Mouse (Mus musculus) erythroblast, adult 5-6 weeks (primary cell): ENCODE results near the gene Hnrnpa2b1. TPM values are rescaled to one million over a fixed set of nuclear protein-coding genes. Genes with fewer than 3 reads are reported as not detected.

Experiments used
- ATAC-seq: replicated peaks from 2 replicates; pipeline ENCODE4 v1.8.0; 2016; ENCODE audit warnings: moderate number of reproducible peaks, mild to moderate bottlenecking, moderate TSS enrichment, inconsistent platforms; ENCODE audit not compliant: poor library complexity, low FRiP score, severe bottlenecking
- total RNA-seq, 2 experiments: library from RNA; stranded (forward) in 1 of 2; stranded (reverse) in 1 of 2; fragments of 150-400 nt in 1 of 2; fragments of 200-764, 138-1000 nt in 1 of 2; gene quantifications; 2 replicates each; pipeline versions ENCODE4 v1.2.3 to v1.2.4; 2015 to 2017; ENCODE audit warnings: low replicate concordance in 2 of 2

Hnrnpa2b1 gene
- total RNA-seq, 2 experiments from 2014 or later, result 397 to 435 TPM

GRCm38 (mm10) chr6:51470311-51471178, 851 bp upstream of the Hnrnpa2b1 start, which contains the start of gene Cbx3:
Gene Cbx3, plus strand, starts transcription at chr6:51470360.
- ATAC-seq, result peak; percentile 66

GRCm38 (mm10) chr6:51468891-51469561, 668 bp downstream of the Hnrnpa2b1 start:
- peak; percentile 68 for ATAC-seq

DNA sequence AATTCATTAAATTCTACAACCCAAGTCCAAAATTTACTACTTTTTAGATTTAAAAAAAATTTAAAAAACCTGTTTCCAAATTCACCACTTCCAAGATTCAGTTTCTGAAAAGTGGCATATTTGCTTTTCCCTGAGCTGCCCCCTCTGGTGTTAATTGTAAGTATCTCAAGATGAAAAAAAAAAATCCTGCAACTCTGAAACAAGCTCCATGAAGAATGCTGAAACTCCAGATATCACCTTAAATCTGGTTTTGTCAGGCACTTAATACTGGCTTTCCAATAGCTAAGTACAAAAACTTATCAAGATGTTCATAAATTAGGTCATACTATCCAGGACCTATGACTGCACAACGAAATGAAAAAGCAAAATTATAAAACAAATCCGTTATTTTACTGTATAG, 2.0 kb downstream of the Hnrnpa2b1 start:
- ATAC-seq, result no peak

DNA sequence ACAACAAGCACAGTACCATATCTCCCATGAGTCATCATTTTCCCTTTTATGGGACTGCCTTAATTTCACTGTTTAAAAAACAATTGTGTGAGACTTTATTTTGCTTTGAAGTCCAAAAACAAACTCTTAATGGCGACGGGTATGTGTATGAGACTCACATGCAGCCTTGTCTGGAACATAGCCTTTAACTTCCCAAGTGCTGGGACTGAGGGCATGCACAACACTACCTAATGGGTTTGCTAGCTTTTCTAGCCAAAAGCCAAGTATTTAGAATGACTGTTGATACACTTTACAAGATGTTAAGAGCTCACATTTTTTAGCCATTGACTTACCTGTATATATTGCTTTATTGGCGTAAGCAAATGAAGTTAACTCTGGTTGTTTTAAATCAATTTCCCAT, 9.3 kb downstream of the Hnrnpa2b1 start:
- ATAC-seq, result no peak

DNA sequence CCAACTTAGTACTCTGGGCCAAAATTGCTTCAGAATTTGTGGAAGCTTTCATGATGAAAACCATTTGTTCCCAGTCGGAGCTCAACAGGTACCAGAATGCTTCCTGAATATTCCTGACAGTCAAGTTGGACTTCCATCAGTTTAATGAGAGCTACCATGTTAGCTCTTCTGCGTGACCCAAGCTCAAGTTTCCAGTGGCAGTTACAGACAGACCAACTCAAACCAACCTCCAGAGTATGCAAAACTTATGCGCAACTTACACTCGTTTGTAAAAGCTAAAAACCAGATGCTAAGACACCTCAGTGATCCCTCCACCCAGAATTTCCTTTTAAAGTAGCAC, 9.7 kb downstream of the Hnrnpa2b1 start:
- no peak for ATAC-seq

DNA sequence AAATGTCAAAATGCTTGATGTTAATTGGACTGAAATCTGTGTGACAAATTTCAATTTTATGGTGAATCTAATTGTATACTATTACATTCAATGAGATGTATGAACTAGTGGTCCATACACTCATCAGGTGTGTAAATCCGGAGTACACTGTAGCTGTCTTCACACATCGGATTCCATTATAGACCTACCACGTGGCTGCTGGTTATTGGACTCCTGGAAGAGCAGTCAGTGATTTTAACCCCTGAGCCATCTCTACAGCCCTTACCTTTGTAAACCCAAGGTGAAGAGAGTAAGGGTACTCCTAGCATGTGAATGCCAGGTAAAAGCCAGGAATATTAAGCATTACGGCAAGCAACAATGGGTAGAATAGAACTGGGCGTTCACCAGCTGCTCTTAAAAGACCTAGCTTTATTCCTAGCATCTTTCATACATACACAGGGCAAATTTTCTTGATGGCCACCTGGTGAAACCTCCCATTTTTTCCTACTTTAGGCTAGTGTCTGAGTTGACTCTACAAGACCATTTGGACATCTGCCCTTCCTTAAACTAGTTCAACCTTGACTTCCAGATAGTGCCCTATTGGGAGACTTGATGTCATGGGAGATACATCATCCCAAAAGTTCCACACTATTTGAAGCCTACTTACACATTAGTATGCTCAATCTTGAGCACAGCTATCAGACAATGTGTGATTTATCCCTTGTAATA, 10.2 kb downstream of the Hnrnpa2b1 start:
- no peak for ATAC-seq

DNA sequence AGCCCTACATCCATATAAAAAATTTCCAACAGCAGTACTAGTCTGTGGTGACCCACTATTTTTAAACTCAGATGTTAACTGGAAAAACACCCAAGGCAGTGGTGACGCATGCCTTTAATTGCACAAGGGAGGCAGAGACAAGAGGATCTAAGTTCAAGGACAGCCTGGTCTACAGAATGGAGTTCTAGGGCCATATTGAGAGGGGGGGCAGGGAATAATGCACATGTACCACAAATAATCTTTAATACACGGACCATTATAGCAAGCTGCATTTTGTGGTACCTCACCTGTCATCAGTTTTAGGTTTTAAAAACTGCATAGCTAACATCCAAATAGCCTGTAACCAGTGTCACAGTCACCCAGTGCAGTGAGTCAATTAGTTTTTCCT, 10.8 kb downstream of the Hnrnpa2b1 start:
- no peak for ATAC-seq

DNA sequence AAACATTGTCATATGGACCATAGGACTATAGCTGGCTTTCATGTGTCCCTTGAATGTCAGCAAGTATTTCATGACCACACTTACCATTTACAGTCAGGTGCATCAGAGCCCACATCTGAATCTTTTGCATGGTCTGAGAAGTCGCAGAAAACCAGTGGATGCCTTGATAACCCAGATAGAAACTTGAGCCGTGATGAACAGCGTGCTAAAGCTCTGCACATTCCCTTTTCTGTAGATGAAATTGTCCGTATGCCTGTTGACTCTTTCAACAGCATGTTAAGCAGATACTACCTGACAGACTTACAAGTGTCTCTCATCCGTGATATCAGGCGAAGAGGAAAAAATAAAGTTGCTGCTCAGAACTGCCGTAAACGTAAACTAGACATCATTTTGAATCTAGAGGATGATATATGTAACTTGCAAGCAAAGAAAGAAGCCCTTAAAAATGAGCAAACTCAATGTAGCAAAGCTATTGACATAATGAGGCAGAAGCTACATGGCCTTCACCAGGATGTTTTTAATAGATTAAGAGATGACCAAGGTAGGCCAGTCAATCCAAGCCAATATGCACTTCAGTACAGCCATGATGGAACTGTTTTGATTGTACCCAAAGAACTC, 11.8 kb downstream of the Hnrnpa2b1 start:
- ATAC-seq, result no peak

DNA sequence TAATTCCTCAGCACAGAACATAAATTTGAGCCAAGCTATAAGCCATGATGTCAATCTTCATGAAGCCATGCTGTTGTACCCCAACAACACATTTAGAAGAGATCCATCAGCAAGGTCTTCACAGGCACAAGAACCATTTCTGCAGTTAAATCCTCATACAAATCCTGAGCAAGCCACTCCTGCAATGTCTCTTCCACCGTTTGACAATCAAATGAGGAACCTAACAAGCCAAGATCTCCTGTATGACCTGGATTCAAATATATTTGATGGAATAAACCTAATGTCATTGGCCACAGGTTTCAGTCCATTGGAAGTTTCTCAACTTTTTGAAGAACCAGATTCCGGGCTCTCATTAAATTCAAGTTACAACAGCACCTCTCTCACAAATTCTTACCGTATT, 12.4 kb downstream of the Hnrnpa2b1 start:
- ATAC-seq, result no peak

DNA sequence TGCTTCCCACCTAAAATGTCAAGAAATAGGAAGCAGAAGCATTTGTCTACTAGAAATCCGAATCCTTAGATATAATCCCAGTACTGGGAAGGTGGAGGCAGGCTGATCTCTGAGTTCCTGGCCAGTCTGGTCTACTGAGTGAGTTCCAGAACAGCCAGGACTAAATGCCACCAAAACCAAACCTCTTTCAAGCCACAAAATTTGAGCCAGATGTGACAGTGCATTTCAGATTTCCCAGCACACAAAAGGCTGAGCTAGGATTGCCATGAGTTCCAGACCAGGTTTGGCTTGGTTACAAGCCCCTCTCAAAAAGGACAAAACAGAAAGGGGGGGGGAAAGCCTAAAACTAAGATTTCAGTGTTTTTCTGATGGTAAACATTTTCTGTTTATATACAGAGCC, 13.5 kb downstream of the Hnrnpa2b1 start:
- no peak for ATAC-seq

DNA sequence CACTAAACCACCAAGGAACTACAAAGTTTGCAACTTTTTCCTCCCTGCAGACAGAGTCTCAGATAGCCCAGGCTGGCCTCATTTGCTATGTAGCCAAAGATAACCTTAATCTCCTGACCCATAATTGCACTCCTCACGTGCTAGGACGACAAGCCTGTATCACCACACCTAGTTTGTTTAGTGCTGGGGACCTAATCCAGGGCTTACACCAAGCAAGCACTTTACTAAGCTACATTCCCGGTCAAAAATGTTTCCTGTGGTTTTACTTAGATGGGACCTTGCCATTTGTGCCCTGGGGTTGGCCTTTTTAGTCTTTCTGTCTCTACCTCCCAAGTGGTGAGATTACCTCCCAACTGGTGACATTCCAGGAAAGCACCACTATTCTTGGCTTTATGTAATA, 14.7 kb downstream of the Hnrnpa2b1 start:
- ATAC-seq, result no peak

- no peak for ATAC-seq
Observed at GRCm38 (mm10) chr6:51452927-51453503, 16.7 kb downstream of the Hnrnpa2b1 start.

GRCm38 (mm10) chr6:51442191-51442835, 27.4 kb downstream of the Hnrnpa2b1 start:
- ATAC-seq, result no peak

DNA sequence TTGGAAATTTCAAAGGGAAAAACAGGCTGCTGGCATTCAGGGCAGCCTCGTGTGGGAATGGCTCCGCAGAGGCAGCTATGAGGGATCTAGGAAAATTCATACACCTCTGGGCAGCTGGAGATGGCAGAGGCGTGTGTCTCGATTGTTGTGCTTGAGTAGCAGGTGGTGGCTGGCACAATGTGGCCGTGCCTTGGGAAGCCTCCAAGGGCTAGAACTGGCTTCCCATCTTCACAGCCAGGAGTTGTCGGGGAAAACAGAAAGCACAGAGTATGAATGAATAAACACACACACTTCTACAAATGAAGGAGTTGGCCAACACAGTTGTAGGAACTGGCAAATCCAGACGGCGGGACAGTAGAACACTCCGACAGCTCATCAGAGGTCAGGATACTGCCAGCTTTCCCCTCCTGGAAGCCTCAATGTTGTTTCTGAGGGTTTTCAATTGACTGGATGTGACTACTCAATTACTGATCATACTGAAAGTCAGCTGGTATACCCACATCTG, 30.8 kb downstream of the Hnrnpa2b1 start:
- ATAC-seq, result no peak

DNA sequence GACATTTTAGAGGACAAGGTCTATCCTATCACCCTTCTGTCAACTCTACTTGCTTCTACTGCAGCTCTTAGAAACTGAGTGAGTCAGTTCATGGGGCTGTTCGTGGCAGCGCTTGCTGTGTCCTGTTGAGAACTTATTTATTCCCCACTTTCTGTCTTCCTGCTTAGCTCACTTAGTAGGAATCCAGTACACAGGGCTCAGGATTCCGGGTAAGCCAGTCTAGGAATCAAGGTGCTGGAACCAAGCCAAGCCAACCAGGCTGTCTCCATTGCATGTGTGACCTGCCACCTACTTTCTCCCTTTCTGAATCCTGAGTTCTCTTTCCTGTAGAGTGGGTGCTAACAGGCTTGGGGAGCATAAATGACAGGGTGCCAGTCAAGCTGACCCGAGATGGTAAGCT, 32.0 kb downstream of the Hnrnpa2b1 start:
- no peak for ATAC-seq

GRCm38 (mm10) chr6:51434270-51434669, 35.4 kb downstream of the Hnrnpa2b1 start:
- no peak for ATAC-seq

DNA sequence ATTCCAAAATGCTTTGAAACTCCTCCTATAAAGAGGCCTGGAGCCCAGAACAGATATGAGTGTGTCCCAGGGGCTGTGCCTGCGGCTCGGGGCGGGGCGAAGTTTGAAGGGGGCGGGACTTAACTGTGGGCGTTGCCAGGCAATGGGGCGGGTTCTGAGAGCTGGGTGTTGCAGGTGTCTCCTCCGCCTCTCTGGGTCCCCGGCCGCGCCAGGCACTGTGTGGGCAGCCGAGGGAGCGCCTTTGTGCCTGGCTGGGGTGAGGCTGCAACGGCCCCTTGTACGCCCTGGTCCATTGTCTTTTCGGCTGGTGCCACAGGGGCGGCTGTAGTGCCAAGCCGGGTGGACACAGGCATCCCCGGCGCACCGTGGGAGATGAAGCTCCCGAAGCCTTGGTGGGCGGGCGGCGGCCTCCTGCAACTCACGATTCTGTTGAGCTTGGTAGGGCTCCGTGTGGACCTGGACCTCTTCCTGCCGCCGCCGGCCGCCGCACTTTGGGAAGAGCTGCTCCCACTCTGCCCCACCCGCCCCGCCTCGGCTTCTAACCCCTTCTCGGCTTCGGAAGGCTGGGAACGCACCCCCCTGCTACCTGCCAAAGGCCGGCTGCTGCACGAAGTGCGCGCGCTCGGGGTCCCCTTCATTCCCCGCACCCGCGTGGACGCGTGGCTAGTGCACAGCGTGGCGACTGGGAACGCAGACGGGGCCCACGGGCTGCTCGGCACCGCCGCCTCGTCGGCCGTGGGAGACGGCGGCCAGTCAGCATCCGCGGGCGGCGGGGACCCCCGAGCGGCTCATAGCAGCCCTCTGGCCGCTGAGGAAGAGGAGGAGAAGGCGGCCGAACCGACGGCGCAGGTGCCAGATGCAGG, 36.9 kb downstream of the Hnrnpa2b1 start, which contains the start of gene Nfe2l3:
Gene Nfe2l3, plus strand, starts transcription at position 136 of the 863 bp plus-strand sequence.
- peak; percentile 80 for ATAC-seq

- ATAC-seq, result no peak
Observed at GRCm38 (mm10) chr6:51424537-51424936, 45.2 kb downstream of the Hnrnpa2b1 start.
